Mouse (Mus musculus): Measurements from ENCODE around the gene Rhbg. TPM values are rescaled to one million over a fixed set of nuclear protein-coding genes. Genes with fewer than 3 reads are reported as not detected.
"Not testable (repeated sequence)": the region's sequence is repeated elsewhere in the genome, so short reads cannot be mapped to it uniquely, and the experiment has no call there.

Gene Rhbg
- total RNA-seq, 1 experiment from 2014 or later: not detected

GRCm38 (mm10) chr3:88268991-88269390 lies 14.5 kb upstream of the Rhbg start:
- ATAC-seq (replicated peaks; ENCODE audit: insufficient number of reproducible peaks, low FRiP score, low TSS enrichment, poor library complexity, severe bottlenecking): no peak

- ATAC-seq (replicated peaks; ENCODE audit: insufficient number of reproducible peaks, low FRiP score, low TSS enrichment, poor library complexity, severe bottlenecking): not testable (repeated sequence)
Measured at GRCm38 (mm10) chr3:88268014-88268413, 13.5 kb upstream of the Rhbg start.

DNA sequence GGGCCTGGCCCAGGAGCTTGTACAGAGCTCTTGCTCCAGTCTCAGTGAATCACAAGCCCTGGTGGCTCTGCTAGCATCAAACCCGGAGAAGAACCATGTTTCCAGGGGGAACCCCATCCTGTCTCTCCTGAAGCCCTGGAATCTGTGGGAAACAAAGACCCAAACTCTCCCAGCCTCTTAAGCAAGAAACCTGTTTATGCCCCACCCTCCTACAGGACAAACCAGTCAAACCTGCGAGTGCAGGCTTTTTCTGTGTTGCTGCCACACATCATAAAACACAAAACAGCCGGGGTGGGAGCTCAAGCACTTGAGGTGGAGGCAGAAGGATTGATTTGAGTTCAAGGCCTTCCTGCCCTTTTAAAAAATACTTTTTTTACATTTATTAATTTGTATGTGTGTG lies 7.8 kb upstream of the Rhbg start:
- ATAC-seq (replicated peaks; ENCODE audit: insufficient number of reproducible peaks, low FRiP score, low TSS enrichment, poor library complexity, severe bottlenecking): no peak

DNA sequence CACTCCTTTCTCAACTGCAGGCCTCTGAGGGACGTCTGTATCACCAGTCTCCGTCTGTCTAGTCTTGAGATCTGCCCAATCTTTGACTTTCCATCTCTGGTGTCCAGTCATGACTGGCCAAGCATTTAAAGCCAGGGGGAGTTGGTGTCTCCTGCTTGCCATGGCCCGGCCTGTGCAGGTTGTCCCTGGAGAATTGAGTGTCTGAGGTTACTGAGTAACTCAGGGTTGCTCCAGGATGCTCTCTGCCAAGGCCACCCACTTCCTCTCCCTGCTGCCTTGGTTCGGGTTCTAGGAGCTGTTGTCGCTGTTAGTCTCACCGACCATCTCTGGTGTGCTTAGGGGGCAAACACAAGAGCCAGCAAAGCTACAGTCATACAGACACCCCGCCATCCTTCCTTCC lies 1.9 kb upstream of the Rhbg start:
- ATAC-seq (replicated peaks; ENCODE audit: insufficient number of reproducible peaks, low FRiP score, low TSS enrichment, poor library complexity, severe bottlenecking): no peak

- ATAC-seq (replicated peaks; ENCODE audit: insufficient number of reproducible peaks, low FRiP score, low TSS enrichment, poor library complexity, severe bottlenecking): no peak
Measured at GRCm38 (mm10) chr3:88255950-88256349, 1.4 kb upstream of the Rhbg start.

GRCm38 (mm10) chr3:88252739-88253138 lies 1.8 kb downstream of the Rhbg start:
- ATAC-seq (replicated peaks; ENCODE audit: insufficient number of reproducible peaks, low FRiP score, low TSS enrichment, poor library complexity, severe bottlenecking): no peak

DNA sequence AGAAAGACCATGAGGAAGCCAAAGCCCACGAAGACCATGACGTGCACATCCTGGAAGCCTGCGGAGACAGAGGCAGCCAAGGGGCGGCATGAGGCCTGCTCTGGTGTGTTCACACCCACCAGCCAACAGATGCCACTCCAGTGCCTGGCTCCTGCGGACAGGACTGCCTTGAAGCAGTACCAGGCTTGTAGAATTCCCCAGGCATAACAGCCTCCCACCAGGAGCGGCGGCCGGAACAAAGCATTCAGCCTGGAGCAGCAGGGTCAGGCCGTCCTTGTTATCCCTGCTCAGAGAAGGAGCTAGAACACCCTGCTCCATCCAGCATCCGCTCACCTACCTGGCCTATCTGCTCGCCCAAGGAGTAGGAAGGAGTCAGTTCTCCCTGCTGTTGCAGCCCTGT lies 6.1 kb downstream of the Rhbg start:
- no peak for ATAC-seq (replicated peaks; ENCODE audit: insufficient number of reproducible peaks, low FRiP score, low TSS enrichment, poor library complexity, severe bottlenecking)

DNA sequence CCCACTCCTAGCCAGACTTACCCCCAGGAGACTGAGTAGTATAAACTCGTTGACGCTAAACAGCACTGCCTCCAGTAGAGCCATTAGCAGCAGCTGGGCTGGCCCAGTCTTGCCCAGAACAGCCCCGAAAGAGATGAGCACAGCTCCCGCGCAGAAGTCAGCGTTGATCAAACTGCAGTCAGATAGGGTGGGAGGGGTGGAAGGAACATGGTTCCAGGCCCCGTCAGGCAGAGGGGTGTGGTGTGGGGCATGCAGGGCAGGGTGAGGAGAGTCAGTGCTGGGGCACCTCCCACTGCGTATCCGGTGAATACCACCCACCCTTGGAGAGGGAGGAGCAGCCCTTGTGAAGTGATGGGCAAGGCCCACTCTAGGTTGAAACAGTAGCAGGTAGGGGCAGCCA lies 6.8 kb downstream of the Rhbg start:
- no peak for ATAC-seq (replicated peaks; ENCODE audit: insufficient number of reproducible peaks, low FRiP score, low TSS enrichment, poor library complexity, severe bottlenecking)

GRCm38 (mm10) chr3:88245811-88246210 lies 8.7 kb downstream of the Rhbg start:
- ATAC-seq (replicated peaks; ENCODE audit: insufficient number of reproducible peaks, low FRiP score, low TSS enrichment, poor library complexity, severe bottlenecking): peak; percentile 49; the same call in 1 of the 2 replicates

GRCm38 (mm10) chr3:88244071-88244470 lies 10.4 kb downstream of the Rhbg start:
- ATAC-seq (replicated peaks; ENCODE audit: insufficient number of reproducible peaks, low FRiP score, low TSS enrichment, poor library complexity, severe bottlenecking): peak; percentile 40; the same call in 1 of the 2 replicates

GRCm38 (mm10) chr3:88242531-88242930 lies 12.0 kb downstream of the Rhbg start:
- ATAC-seq (replicated peaks; ENCODE audit: insufficient number of reproducible peaks, low FRiP score, low TSS enrichment, poor library complexity, severe bottlenecking): peak; percentile 52; the same call in 1 of the 2 replicates

DNA sequence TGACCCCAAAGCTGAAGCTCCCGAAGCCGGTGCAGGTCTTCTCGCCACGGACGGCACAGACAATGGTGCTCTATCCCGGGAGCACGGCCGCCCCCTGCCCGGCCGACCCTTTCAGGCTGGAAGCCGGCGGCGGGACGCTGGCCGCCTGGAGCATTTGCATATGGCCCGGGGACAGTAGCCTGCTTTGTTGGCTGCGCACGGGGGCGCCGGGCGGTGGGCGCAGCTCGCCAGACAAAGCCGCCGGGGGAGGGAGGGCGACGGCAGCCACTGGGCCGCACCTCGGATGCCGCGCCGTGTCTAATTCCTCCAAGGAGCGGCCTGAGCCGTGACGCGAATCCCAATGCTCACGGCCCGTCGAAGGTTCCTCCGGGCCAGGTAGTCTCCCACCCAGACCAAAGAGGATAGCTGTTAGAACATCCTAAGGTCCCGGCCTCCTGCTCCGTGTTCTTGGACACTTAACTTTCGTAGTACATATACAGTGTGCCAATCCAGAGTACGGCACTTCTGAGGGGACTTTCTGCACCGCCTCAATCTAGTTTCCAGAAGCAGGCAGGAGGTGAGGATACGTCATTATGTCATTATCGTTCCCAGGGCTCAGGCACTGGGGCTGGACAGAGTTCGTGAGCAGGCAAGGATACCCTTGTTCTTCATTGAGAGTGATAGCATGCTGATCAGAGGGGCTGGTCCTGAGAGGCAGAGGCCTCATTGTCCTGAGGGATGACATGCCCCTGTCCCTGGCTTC lies 13.3 kb downstream of the Rhbg start:
- ATAC-seq (replicated peaks; ENCODE audit: insufficient number of reproducible peaks, low FRiP score, low TSS enrichment, poor library complexity, severe bottlenecking): no peak

GRCm38 (mm10) chr3:88239446-88239845 lies 15.1 kb downstream of the Rhbg start:
- no peak for ATAC-seq (replicated peaks; ENCODE audit: insufficient number of reproducible peaks, low FRiP score, low TSS enrichment, poor library complexity, severe bottlenecking)

GRCm38 (mm10) chr3:88238866-88239391 lies 15.6 kb downstream of the Rhbg start:
- no peak for ATAC-seq (replicated peaks; ENCODE audit: insufficient number of reproducible peaks, low FRiP score, low TSS enrichment, poor library complexity, severe bottlenecking)

DNA sequence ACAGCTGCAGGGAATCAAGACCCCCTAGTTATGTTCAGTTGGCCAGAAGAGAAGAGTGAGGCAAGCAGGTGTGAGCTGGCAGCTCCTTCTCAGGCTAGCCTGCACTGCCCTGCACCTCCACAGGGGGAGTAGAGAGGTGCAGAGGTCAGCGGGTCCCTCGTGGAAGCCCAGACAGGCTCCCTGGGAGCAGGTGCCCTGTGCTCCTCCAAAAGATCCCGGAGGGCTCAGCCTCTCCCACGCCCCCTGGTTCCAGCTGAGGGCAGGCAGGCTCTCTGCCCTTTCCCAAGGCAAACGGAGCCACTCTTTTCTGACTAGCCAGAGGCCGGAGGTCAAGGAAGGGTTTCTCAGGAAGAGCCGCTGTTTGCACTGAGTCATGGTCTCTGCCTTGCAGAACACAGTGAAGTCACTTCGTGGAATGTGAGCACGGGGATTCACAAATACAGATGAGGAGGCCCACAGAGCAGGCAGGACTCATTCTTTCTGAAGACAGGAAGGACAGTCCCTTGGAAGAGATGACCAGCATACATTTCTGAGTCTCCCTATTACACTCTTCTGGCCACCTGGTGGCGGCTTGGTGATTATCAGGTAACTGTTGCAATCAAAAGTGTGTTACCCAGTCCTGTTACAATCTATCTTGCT lies 16.8 kb downstream of the Rhbg start:
- no peak for ATAC-seq (replicated peaks; ENCODE audit: insufficient number of reproducible peaks, low FRiP score, low TSS enrichment, poor library complexity, severe bottlenecking)

- ATAC-seq (replicated peaks; ENCODE audit: insufficient number of reproducible peaks, low FRiP score, low TSS enrichment, poor library complexity, severe bottlenecking): no peak
Measured at GRCm38 (mm10) chr3:88237161-88237555, 17.4 kb downstream of the Rhbg start.

- no peak for ATAC-seq (replicated peaks; ENCODE audit: insufficient number of reproducible peaks, low FRiP score, low TSS enrichment, poor library complexity, severe bottlenecking)
Measured at GRCm38 (mm10) chr3:88235616-88236015, 18.9 kb downstream of the Rhbg start.

DNA sequence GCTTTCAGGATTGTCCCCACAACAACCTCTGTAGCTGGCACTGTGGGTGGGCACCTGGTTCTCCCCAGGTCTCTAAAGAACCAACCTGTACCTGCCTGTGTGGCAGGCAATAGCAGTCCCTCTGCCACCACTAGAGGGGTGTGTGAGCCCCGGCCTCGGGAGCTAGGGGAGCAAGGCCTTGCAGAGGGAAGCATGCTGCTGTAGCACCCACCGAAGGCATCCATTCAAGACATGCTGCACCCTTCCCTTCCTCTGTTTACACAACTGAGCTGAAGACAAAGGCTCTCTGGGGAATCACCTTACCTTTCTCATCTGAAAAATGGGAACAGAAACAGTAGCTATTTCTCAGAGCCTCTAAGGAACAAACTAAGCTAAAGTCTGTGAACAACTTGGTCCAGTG lies 19.3 kb downstream of the Rhbg start:
- no peak for ATAC-seq (replicated peaks; ENCODE audit: insufficient number of reproducible peaks, low FRiP score, low TSS enrichment, poor library complexity, severe bottlenecking)

DNA sequence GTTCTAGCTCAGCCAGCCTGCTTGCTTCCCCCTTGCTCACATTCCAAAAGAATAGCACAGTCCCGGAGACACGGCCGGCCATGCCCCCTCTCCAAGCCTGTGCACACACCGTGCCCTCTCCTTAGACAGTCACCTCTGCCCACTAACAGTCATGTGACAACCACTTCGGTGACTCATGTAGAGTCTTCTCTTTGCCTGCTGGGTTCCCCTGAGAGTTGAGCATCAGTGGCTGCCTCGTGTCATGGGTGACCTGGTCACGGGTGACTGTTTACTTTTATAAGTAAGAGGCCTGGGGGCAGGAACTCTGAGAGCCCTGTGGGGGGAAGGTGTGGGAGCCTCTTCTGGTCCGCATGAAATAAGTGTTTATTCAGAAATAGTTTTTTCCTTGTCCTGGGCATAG lies 20.5 kb downstream of the Rhbg start:
- ATAC-seq (replicated peaks; ENCODE audit: insufficient number of reproducible peaks, low FRiP score, low TSS enrichment, poor library complexity, severe bottlenecking): no peak
